Mouse (Mus musculus) layer of hippocampus, adult 2 months (tissue): ENCODE measurements around the gene Vps29. TPM values are rescaled to one million over a fixed set of nuclear protein-coding genes. Genes with fewer than 3 reads are reported as not detected.
"Not testable (repeated sequence)": the region's sequence is repeated elsewhere in the genome, so short reads cannot be mapped to it uniquely, and the experiment has no call there.

Experiments used
- DNase-seq, 2 experiments: peaks; one replicate each; pipeline ENCODE4 v3.0.0; 2022; ENCODE audit warnings: low spot score in 2 of 2
- H3K27ac ChIP-seq: fragments of 200-600 bp; 2 replicates; pipeline ENCODE4 v1.8.1; 2022
- H3K4me3 ChIP-seq: fragments of 200-600 bp; 2 replicates; pipeline ENCODE4 v1.8.1; 2022; ENCODE audit warnings: mild to moderate bottlenecking
- CTCF ChIP-seq: fragments of 200-600 bp; conservative IDR thresholded peaks from 2 replicates; pipeline ENCODE4 v1.8.1; 2022; ENCODE audit warnings: antibody characterized with exemption, mild to moderate bottlenecking, moderate library complexity
- long read RNA-seq, 2 experiments: library from polyadenylated mRNA; stranded (forward); transcript quantifications; one replicate each; pipeline ENCODE4 v2.0.0; 2021; ENCODE audit warnings: borderline mapping rate in 2 of 2
- total RNA-seq, 2 experiments: library from RNA; stranded (reverse); gene quantifications; 2 replicates each; pipeline ENCODE4 v1.2.3; 2021

Gene Vps29
- 100 to 1,000 TPM; 173 to 186 TPM for total RNA-seq
- long read RNA-seq, experiment 1, transcript Vps29-208 (4 exons, 2,716 nt), result major isoform, 95 of 106 reads
- long read RNA-seq, experiment 1, partial matches to known transcripts, result 4 of 106 reads
- long read RNA-seq, experiment 1, other reads (novel, unspliced or antisense), result 4 of 106 reads
- long read RNA-seq, experiment 2, transcript Vps29-208 (4 exons, 2,716 nt), result major isoform, 158 of 163 reads
- long read RNA-seq, experiment 2, partial matches to known transcripts, result 0 of 163 reads
- long read RNA-seq, experiment 2, other reads (novel, unspliced or antisense), result 2 of 163 reads

DNA sequence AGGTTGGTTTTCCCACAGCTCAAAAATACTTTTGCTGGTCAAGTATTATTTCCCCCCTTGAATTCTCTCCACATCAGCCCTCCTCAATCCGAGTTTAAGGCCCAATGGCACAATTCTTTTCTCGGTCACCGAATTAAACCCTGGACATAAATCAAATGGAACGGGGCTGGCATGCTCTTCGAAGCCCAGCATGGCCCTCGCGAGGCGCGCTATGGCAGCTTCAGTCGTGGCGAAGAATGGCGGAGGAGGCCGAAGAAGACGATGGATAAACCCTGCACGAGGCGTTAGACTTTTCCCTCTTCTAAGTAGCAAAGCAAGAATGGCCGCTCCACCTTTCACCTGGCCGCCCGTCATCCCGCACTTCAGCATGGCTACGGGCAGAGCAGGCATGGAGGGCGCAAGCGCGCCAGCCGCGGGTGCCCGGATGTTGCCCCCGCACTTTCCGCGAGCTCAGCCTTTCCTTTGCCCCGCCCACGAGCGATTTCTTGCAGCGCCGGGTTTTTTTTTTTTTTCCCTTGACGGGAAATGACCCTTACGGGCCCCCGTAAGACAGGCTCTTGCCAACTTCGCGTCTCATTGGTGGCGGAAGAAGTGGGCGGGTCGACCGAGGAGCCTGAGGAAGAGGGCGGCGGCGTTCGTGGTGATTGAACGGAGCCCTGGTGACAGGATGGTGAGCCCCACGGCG lies at the start of gene Vps29, which contains the start of gene Rad9b:
TSS of gene Vps29 (plus strand) at position 563 of the 685 bp plus-strand sequence.
TSS of gene Rad9b (minus strand) at position 427 of the 685 bp plus-strand sequence.
- DNase-seq, result peak; percentile 96 to 99
- Histone ChIP-seq H3K27ac (peak within 1 kb of the TSS; percentile 94), H3K4me3 (peak within 1 kb of the TSS; percentile 87)
- no peak for TF ChIP-seq CTCF

- no peak for TF ChIP-seq CTCF
- DNase-seq, result no peak
- Histone ChIP-seq H3K4me3 (no peak overlapping the region), H3K27ac (peak overlapping the region; percentile 65)
These were observed 49.6 kb upstream of the Vps29 start for GRCm38 (mm10) chr5:122304541-122304940.

DNA sequence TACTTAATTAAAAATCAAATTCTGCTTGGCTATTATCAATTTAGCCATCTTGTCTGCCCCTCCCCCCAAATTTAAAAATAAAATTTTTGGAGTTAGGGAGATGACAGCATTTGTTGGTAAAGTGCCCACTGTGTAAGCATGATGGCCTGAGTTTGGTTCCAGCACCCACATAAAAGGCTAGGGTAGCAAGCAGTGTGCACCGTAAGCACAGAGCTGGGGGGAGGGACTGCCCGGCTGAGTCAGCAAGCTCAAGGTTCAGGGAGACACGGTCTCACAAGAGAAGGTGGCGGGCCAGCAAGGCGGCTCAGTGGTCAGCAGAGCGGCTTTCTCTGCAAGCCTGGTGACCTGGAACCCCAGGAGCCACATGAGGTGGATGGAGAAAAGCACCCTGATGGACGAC lies 48.7 kb upstream of the Vps29 start:
- no peak for TF ChIP-seq CTCF
- no peak overlapping the region for H3K27ac ChIP-seq
- no peak for DNase-seq

DNA sequence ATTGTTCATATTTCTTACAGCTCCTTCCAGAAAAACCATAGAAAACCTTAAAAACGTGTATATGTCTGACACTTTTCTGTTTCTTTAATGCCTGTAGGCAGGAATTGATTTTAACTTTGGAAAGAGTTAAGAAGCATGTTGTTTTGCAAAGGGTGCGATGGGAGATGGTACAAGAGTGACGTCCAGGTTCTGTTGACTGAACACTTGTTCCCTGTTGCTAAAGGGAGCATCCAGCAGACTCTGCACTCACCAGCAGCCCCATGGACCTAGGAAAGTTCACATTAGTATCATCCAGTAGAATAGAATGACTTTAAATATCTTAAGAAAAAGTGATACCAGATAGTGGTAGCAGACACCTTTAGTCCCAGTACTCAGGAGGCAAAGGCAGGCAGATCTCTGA lies 47.6 kb upstream of the Vps29 start:
- no peak overlapping the region for H3K4me3 ChIP-seq
- DNase-seq, result no peak
- TF ChIP-seq CTCF, result no peak
- H3K27ac ChIP-seq, result no peak overlapping the region

More for the DNA sequence above, 48.7 kb upstream of the Vps29 start:
- H3K4me3 ChIP-seq, result no peak overlapping the region

- TF ChIP-seq CTCF, result no peak
- Histone ChIP-seq H3K4me3 (no peak overlapping the region), H3K27ac (no peak overlapping the region)
- DNase-seq, result no peak
These were observed 43.5 kb upstream of the Vps29 start for GRCm38 (mm10) chr5:122310699-122311098.

GRCm38 (mm10) chr5:122311692-122312091 lies 42.5 kb upstream of the Vps29 start:
- no peak for DNase-seq
- peak overlapping the region; percentile 56; the same call in 1 of the 2 replicates for H3K27ac ChIP-seq
- no peak overlapping the region for H3K4me3 ChIP-seq
- TF ChIP-seq CTCF, result no peak

- no peak for TF ChIP-seq CTCF
- H3K27ac ChIP-seq, result peak overlapping the region; percentile 56; the same call in 1 of the 2 replicates
- no peak overlapping the region for H3K4me3 ChIP-seq
- no peak for DNase-seq
These were observed 41.8 kb upstream of the Vps29 start for GRCm38 (mm10) chr5:122312346-122312745.

GRCm38 (mm10) chr5:122312942-122313684 lies 41.1 kb upstream of the Vps29 start:
- Histone ChIP-seq H3K4me3 (no peak overlapping the region), H3K27ac (peak overlapping the region; percentile 56; the same call in 1 of the 2 replicates)
- TF ChIP-seq CTCF, result no peak
- no peak for DNase-seq

GRCm38 (mm10) chr5:122314966-122315667 lies 39.1 kb upstream of the Vps29 start:
- peak; percentile 85 to 88 for DNase-seq
- H3K27ac ChIP-seq, result peak overlapping the region; percentile 83
- peak; percentile 52 for TF ChIP-seq CTCF
- no peak overlapping the region for H3K4me3 ChIP-seq

- no peak for TF ChIP-seq CTCF
- Histone ChIP-seq H3K27ac (peak overlapping the region; percentile 56; the same call in 1 of the 2 replicates), H3K4me3 (no peak overlapping the region)
- no peak for DNase-seq
These were observed 36.7 kb upstream of the Vps29 start for GRCm38 (mm10) chr5:122317329-122318045.

GRCm38 (mm10) chr5:122318100-122318499 lies 36.1 kb upstream of the Vps29 start:
- DNase-seq, result no peak
- Histone ChIP-seq H3K4me3 (no peak overlapping the region), H3K27ac (peak overlapping the region; percentile 56; the same call in 1 of the 2 replicates)
- TF ChIP-seq CTCF, result peak; percentile 69

- peak overlapping the region; percentile 78 for H3K27ac ChIP-seq
These were observed 35.2 kb upstream of the Vps29 start for GRCm38 (mm10) chr5:122318976-122319375.

More at GRCm38 (mm10) chr5:122318976-122319375, 35.2 kb upstream of the Vps29 start:
- H3K4me3 ChIP-seq, DNase-seq: not testable (repeated sequence)
